Mouse (Mus musculus) spleen, adult 2 months (tissue): ENCODE measurements at regions not wholly inside any gene's neighbourhood (a gene's known extent, or its start where the extent isn't known, plus 50 kb on each side); places are given as distances from the start of the nearest gene placed in this dataset.

ENCODE experiments used
- CTCF ChIP-seq: fragments of 200-500 bp; IDR thresholded peaks from 2 replicates; pipeline ENCODE4 v1.5.1; 2011; ENCODE audit warnings: mild to moderate bottlenecking, inconsistent platforms; ENCODE audit not compliant: insufficient read depth, insufficient read length, insufficient replicate concordance; ENCODE audit errors: extremely low read depth
- POLR2A ChIP-seq: fragments of 200-500 bp; IDR thresholded peaks from 2 replicates; pipeline ENCODE4 v1.6.1; 2011; ENCODE audit warnings: low read depth, low read length, inconsistent platforms

GRCm38 (mm10) chr14:74217914-74218446 lies 422.7 kb upstream of the Htr2a start:
- TF ChIP-seq CTCF (no peak), POLR2A (no peak)
